Mouse (Mus musculus): ENCODE results near the gene Traf4.

Gene Traf4

GRCm38 (mm10) chr11:78167257-78167959 lies 2.0 kb upstream of the Traf4 start:
- DNase-seq (ENCODE audit: low read depth, low spot score): no peak

GRCm38 (mm10) chr11:78166640-78167039 lies 1.3 kb upstream of the Traf4 start:
- DNase-seq (ENCODE audit: low read depth, low spot score): peak; percentile 50

GRCm38 (mm10) chr11:78166161-78166560 lies 772 bp upstream of the Traf4 start:
- peak; percentile 45 for DNase-seq (ENCODE audit: low read depth, low spot score)

GRCm38 (mm10) chr11:78165761-78166109 lies 346 bp upstream of the Traf4 start:
- DNase-seq (ENCODE audit: low read depth, low spot score): no peak

GRCm38 (mm10) chr11:78164604-78164923 lies 825 bp downstream of the Traf4 start:
- no peak for DNase-seq (ENCODE audit: low read depth, low spot score)

GRCm38 (mm10) chr11:78163681-78164603 lies 1.4 kb downstream of the Traf4 start:
- DNase-seq (ENCODE audit: low read depth, low spot score): peak; percentile 93

- DNase-seq (ENCODE audit: low read depth, low spot score): no peak
These were observed 2.3 kb downstream of the Traf4 start for GRCm38 (mm10) chr11:78163045-78163444.

GRCm38 (mm10) chr11:78162504-78162903 lies 2.9 kb downstream of the Traf4 start:
- DNase-seq (ENCODE audit: low read depth, low spot score): no peak

- DNase-seq (ENCODE audit: low read depth, low spot score): no peak
These were observed 3.4 kb downstream of the Traf4 start for GRCm38 (mm10) chr11:78161968-78162367.

GRCm38 (mm10) chr11:78161169-78161568 lies 4.2 kb downstream of the Traf4 start:
- no peak for DNase-seq (ENCODE audit: low read depth, low spot score)

- DNase-seq (ENCODE audit: low read depth, low spot score): no peak
These were observed 4.7 kb downstream of the Traf4 start for GRCm38 (mm10) chr11:78160675-78161074.

- DNase-seq (ENCODE audit: low read depth, low spot score): peak; percentile 31
These were observed 5.2 kb downstream of the Traf4 start for GRCm38 (mm10) chr11:78160171-78160570.

- peak; percentile 34 for DNase-seq (ENCODE audit: low read depth, low spot score)
These were observed 5.8 kb downstream of the Traf4 start for GRCm38 (mm10) chr11:78159557-78159956.

- peak; percentile 95 for DNase-seq (ENCODE audit: low read depth, low spot score)
These were observed 6.3 kb downstream of the Traf4 start for GRCm38 (mm10) chr11:78159096-78159495.

- no peak for DNase-seq (ENCODE audit: low read depth, low spot score)
These were observed 9.2 kb downstream of the Traf4 start for GRCm38 (mm10) chr11:78156156-78156699.

- DNase-seq (ENCODE audit: low read depth, low spot score): no peak
These were observed 9.7 kb downstream of the Traf4 start for GRCm38 (mm10) chr11:78155674-78156073.

- DNase-seq (ENCODE audit: low read depth, low spot score): no peak
These were observed 11.6 kb downstream of the Traf4 start for GRCm38 (mm10) chr11:78153778-78154177.

- DNase-seq (ENCODE audit: low read depth, low spot score): no peak
These were observed 12.8 kb downstream of the Traf4 start for GRCm38 (mm10) chr11:78152299-78153231.

GRCm38 (mm10) chr11:78151161-78151560 lies 14.2 kb downstream of the Traf4 start:
- DNase-seq (ENCODE audit: low read depth, low spot score): peak; percentile 77

GRCm38 (mm10) chr11:78146707-78147543 lies 18.5 kb downstream of the Traf4 start:
- DNase-seq (ENCODE audit: low read depth, low spot score): no peak

- DNase-seq (ENCODE audit: low read depth, low spot score): peak; percentile 33
These were observed 19.2 kb downstream of the Traf4 start for GRCm38 (mm10) chr11:78146168-78146567.
